20 mouse cellular contexts compared by ENCODE assay signal in the genomic region with DNA sequence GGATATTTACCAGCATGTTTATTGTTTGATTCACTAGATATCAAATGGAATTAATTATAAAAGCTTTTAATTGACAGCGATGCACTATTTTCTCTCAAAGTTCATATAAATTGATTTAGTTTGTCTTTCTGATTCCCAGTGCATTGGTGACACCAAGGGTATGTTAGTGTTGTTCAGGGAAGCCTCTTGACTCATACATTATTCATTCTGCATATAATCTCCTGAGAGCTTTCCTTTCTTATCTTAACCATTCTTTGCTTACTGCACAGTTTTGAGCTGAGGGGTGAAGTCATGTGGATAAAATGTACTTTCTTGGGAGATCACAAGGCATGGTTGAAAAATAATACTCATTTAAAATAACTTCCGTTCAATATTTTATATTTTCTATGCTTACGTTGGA.
"Had no signal": no experiment of that assay in that cellular context is flagged by ENCODE, and none has a peak within 500 bp of the region (broad histone marks: within the 10 kb centered on the region; RNA-seq: fewer than 3 reads in every experiment).

No protein-coding gene starts in this region.

- H3K4me2 ChIP-seq: limb, embryonic 12.5 days; limb, embryonic 15.5 days; liver, embryonic 11.5 days; lung, embryonic 14.5 days; neural tube, embryonic 12.5 days; neural tube, embryonic 15.5 days; stomach, embryonic 15.5 days had no signal

- H3K9me3 ChIP-seq: limb, embryonic 12.5 days; limb, embryonic 15.5 days; neural tube, embryonic 12.5 days; neural tube, embryonic 15.5 days; stomach, embryonic 15.5 days had no signal

- H3K4me1 ChIP-seq: limb, embryonic 12.5 days; limb, embryonic 15.5 days; megakaryocyte, embryonic 14.5 days; neural tube, embryonic 12.5 days; neural tube, embryonic 15.5 days; stomach, embryonic 15.5 days had no signal

- H3K27ac ChIP-seq: kidney, postnatal 0 days; layer of hippocampus, adult 2 months; limb, embryonic 12.5 days; limb, embryonic 15.5 days; liver, embryonic 14.5 days; neural tube, embryonic 12.5 days; neural tube, embryonic 15.5 days; stomach, embryonic 15.5 days had no signal

- DNase-seq: kidney, adult 2 months; kidney, postnatal 25 days; layer of hippocampus, adult 9-11 months; liver, postnatal 0 days; lung, embryonic 14.5 days; right cerebral cortex, postnatal 25 days; spleen, adult 18-20 months; thymus, postnatal 25 days had no signal

- H3K36me3 ChIP-seq: limb, embryonic 12.5 days; limb, embryonic 15.5 days; neural tube, embryonic 12.5 days; neural tube, embryonic 15.5 days; stomach, embryonic 15.5 days had no signal

- ATAC-seq: intestine, postnatal 0 days; liver, postnatal 0 days; lung, postnatal 0 days had no signal

- H3K27me3 ChIP-seq: limb, embryonic 12.5 days; limb, embryonic 15.5 days; megakaryocyte, embryonic 14.5 days; neural tube, embryonic 12.5 days; neural tube, embryonic 15.5 days; stomach, embryonic 15.5 days had no signal

- H3K9ac ChIP-seq: limb, embryonic 12.5 days; limb, embryonic 15.5 days; liver, embryonic 14.5 days; liver, postnatal 0 days; lung, embryonic 14.5 days; neural tube, embryonic 12.5 days; neural tube, embryonic 15.5 days; stomach, embryonic 15.5 days had no signal

- H3K4me3 ChIP-seq: layer of hippocampus, adult 2 months; limb, embryonic 12.5 days; limb, embryonic 15.5 days; megakaryocyte, embryonic 14.5 days; neural tube, embryonic 12.5 days; neural tube, embryonic 15.5 days; stomach, embryonic 15.5 days had no signal
